In genomic region chr11:82434832-82435182, GRCm38 (mm10) we compare ENCODE assay signal across 8 mouse cellular contexts. TPM values are rescaled to one million over a fixed set of nuclear protein-coding genes. Genes with fewer than 3 reads are reported as not detected.
A peak's percentile ranks its signal among the peaks of the same experiment; 100 is the strongest.
DNase-seq lines count a peak whose midpoint lies in the region; ATAC-seq and TF ChIP-seq lines count a peak whose summit lies in the region.

No protein-coding gene starts in this region.

- ATAC-seq in limb, embryonic 14.5 days (ENCODE audit: low FRiP score, low read depth) = no peak
- no peak for ATAC-seq in inflammation-experienced regulatory T-cells, adult 6 months

- H3K4me3 ChIP-seq in limb, embryonic 14.5 days (replicated peaks; ENCODE audit: low read length) = peak overlapping the region; percentile 31

- H3K27ac ChIP-seq in limb, embryonic 14.5 days (replicated peaks; ENCODE audit: low read depth, low read length) = no peak overlapping the region

- H3K4me1 ChIP-seq in limb, embryonic 14.5 days (ENCODE audit: control insufficient read depth, insufficient read depth, low read length) = no peaks in the 10 kb centered on the region; the same call in 1 of the 2 replicates

- H3K9me3 ChIP-seq in limb, embryonic 14.5 days (ENCODE audit: control insufficient read depth, low read length) = no peaks in the 10 kb centered on the region

- H3K36me3 ChIP-seq in limb, embryonic 14.5 days (ENCODE audit: control insufficient read depth, insufficient read depth, low read length) = no peaks in the 10 kb centered on the region

- no peak for TF ChIP-seq POLR2A in limb, embryonic 14.5 days (IDR thresholded peaks at IDR 0.05; ENCODE audit: borderline replicate concordance, extremely low read depth, insufficient read depth, insufficient read length)

- H3K4me2 ChIP-seq in limb, embryonic 14.5 days (replicated peaks; ENCODE audit: low read depth, low read length, severe bottlenecking) = peak overlapping the region; percentile 53

- peak; percentile 43 for DNase-seq in embryo, embryonic 11 days
- no peak for DNase-seq in embryo, embryonic 10 days (ENCODE audit: low spot score)
- peak; percentile 40 for DNase-seq in right cerebral cortex, postnatal 4 days
- DNase-seq in right cerebral cortex, adult 18-20 months = no peak
- DNase-seq in limb, embryonic 14.5 days (ENCODE audit: low spot score) = no peak
- no peak for DNase-seq in adrenal gland, adult (ENCODE audit: inconsistent age in 2 of 2, low spot score in 1 of 2)
- no peak for DNase-seq in thymus, postnatal 10 days (ENCODE audit: low spot score in 2 of 2)

- H3K9ac ChIP-seq in limb, embryonic 14.5 days (ENCODE audit: low read depth, low read length, severe bottlenecking) = peak overlapping the region; percentile 16; the same call in 1 of the 2 replicates

- WGBS in limb, embryonic 14.5 days = 6% methylated on average over 20 of the region's 36 CpGs

- peaks cover 47% of the 10 kb centered on the region for H3K27me3 ChIP-seq in limb, embryonic 14.5 days (ENCODE audit: control insufficient read depth, insufficient read depth, low read length)

RNA-seq across cellular contexts. Expression of gene Tmem132e, which starts 46.1 kb away (rescaled TPM):
- 3.5 and 3.7 TPM in 2 replicates for polyA plus RNA-seq in limb, embryonic 14.5 days (2012; rRNA removed)
- 1.0 and 1.2 TPM in 2 replicates for polyA plus RNA-seq in limb, embryonic 14.5 days (2014; fragmentation: Nextera tagmentation; extraction: Ambion mirVana)
- polyA plus RNA-seq in inflammation-experienced regulatory T-cells, adult 6 months (2017; shearing (Covaris generic)) = not detected

Comparison
In these comparisons a context has a peak if more than half of its experiments do, and no peak if none do; other contexts are left out.
1. DNase-seq: peak in embryo, embryonic 11 days (single experiment) and right cerebral cortex, postnatal 4 days (single experiment); none in embryo, embryonic 10 days (single experiment), right cerebral cortex, adult 18-20 months (single experiment), limb, embryonic 14.5 days (single experiment), adrenal gland, adult (0 of 2) and thymus, postnatal 10 days (0 of 2).